ENCODE assay signal across 28 mouse cellular contexts in the genomic region with DNA sequence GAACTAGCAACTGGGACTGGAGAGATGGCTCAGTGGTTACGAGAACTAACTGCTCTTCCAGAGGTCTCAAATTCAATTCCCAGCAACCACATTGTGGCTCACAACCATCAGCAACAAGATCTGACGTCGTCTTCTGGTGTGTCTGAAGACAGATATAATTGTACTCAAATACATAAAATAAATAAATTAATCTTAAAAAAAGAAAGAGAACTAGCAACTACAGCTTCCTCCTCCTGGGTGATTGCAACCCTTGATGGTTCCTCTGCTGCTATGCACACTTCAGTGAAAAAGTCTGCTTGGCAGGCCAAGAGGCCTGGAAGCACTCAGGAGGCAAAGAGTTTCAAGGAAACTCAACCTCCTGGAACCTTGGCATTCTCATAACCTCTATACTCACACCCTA. TPM values are rescaled to one million over a fixed set of nuclear protein-coding genes. Genes with fewer than 3 reads are reported as not detected.
"Had no signal": no experiment of that assay in that cellular context is flagged by ENCODE, and none has a peak within 500 bp of the region (broad histone marks: within the 10 kb centered on the region; RNA-seq: fewer than 3 reads in every experiment).

No protein-coding gene starts in this region.

- H3K27me3 ChIP-seq: heart, embryonic 12.5 days; hindbrain, embryonic 12.5 days; intestine, embryonic 15.5 days; limb, embryonic 13.5 days; limb, embryonic 15.5 days; liver, embryonic 12.5 days had no signal

- H3K4me3 ChIP-seq: heart, adult 2 months; heart, embryonic 12.5 days; hindbrain, embryonic 10.5 days; hindbrain, embryonic 12.5 days; intestine, embryonic 15.5 days; layer of hippocampus, adult 2 months; limb, embryonic 13.5 days; limb, embryonic 15.5 days; liver, embryonic 12.5 days had no signal

- H3K36me3 ChIP-seq: heart, embryonic 12.5 days; hindbrain, embryonic 10.5 days; hindbrain, embryonic 12.5 days; intestine, embryonic 15.5 days; limb, embryonic 13.5 days; limb, embryonic 15.5 days; liver, embryonic 12.5 days had no signal

- DNase-seq: gastrocnemius, postnatal 14 days; gastrocnemius, postnatal 36 days; heart, adult 2 months; heart, postnatal 10 days; heart, postnatal 4 days; kidney, adult 18-20 months; kidney, adult 8-10 months; kidney, postnatal 10 days; kidney, postnatal 25 days; kidney, postnatal 4 days; left cerebral cortex, postnatal 4 days had no signal

- H3K9me3 ChIP-seq: hindbrain, embryonic 10.5 days; hindbrain, embryonic 12.5 days; intestine, embryonic 15.5 days; limb, embryonic 13.5 days; limb, embryonic 15.5 days; liver, embryonic 12.5 days had no signal

- H3K4me2 ChIP-seq: heart, embryonic 12.5 days; hindbrain, embryonic 12.5 days; hindbrain, embryonic 14.5 days; intestine, embryonic 15.5 days; limb, embryonic 13.5 days; limb, embryonic 15.5 days; liver, embryonic 12.5 days had no signal

- ATAC-seq: hindbrain, embryonic 16.5 days; inflammation-experienced regulatory T-cells, adult 6 months; intestine, embryonic 15.5 days; intestine, postnatal 0 days; liver, embryonic 12.5 days had no signal

- H3K4me1 ChIP-seq: heart, embryonic 12.5 days; hindbrain, embryonic 10.5 days; hindbrain, embryonic 12.5 days; intestine, embryonic 15.5 days; limb, embryonic 13.5 days; limb, embryonic 15.5 days; liver, embryonic 12.5 days had no signal

- H3K9ac ChIP-seq: heart, embryonic 12.5 days; hindbrain, embryonic 12.5 days; hindbrain, embryonic 14.5 days; intestine, embryonic 15.5 days; limb, embryonic 13.5 days; limb, embryonic 15.5 days; liver, embryonic 12.5 days; liver, embryonic 14.5 days had no signal

- H3K27ac ChIP-seq: heart, adult 2 months; hindbrain, embryonic 10.5 days; hindbrain, embryonic 12.5 days; hindbrain, embryonic 14.5 days; intestine, embryonic 15.5 days; layer of hippocampus, adult 2 months; limb, embryonic 13.5 days; limb, embryonic 15.5 days; liver, embryonic 12.5 days; liver, embryonic 14.5 days had no signal

RNA-seq across cellular contexts. Expression of gene Tdrd12, which starts 7.5 kb away (rescaled TPM):
- total RNA-seq: gastrocnemius, adult 18-20 months; gastrocnemius, adult 8-10 months; gastrocnemius, postnatal 14 days; gastrocnemius, postnatal 36 days; liver, adult 2 months had no signal
- polyA plus RNA-seq: heart, adult 2 months; hindbrain, embryonic 10.5 days; inflammation-experienced regulatory T-cells, adult 6 months; limb, embryonic 11.5 days; liver, adult 2 months; liver, embryonic 12.5 days had no signal

RNA-seq across cellular contexts. Expression of gene Rgs9bp, which starts 55.4 kb away (rescaled TPM):
- polyA plus RNA-seq: heart, adult 2 months; inflammation-experienced regulatory T-cells, adult 6 months; liver, adult 2 months had no signal
